In the genomic region with DNA sequence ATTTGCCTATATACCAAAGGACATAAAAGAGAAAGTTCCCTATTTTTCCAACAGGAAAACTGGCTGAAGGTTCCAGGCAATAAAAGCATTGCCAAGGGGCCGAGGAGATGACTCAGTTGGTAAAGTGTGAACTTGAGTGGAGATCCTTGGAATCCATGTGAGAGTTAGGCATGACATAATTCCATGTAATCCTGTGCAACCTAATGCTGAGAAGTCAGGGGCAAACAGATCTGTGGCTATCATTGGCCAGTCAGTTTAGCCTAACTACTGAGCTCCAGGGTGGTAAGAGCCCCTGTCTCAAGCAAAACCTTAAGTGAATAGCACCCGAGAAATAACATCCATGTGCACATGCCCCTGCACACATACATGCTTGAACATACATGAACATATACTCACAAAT, we compare ENCODE assay signal across 15 mouse cellular contexts. TPM values are rescaled to one million over a fixed set of nuclear protein-coding genes. Genes with fewer than 3 reads are reported as not detected.
DNase-seq lines count a peak whose midpoint lies in the region; ATAC-seq and TF ChIP-seq lines count a peak whose summit lies in the region.
"Had no signal": no experiment of that assay in that cellular context is flagged by ENCODE, and none has a peak within 500 bp of the region (broad histone marks: within the 10 kb centered on the region; RNA-seq: fewer than 3 reads in every experiment).

No protein-coding gene starts in this region.

- no peak for ATAC-seq in cerebellum, adult (ENCODE audit: insufficient number of reproducible peaks, low FRiP score, low TSS enrichment)
- ATAC-seq in lung, postnatal 0 days: no peak
- ATAC-seq in hindbrain, embryonic 11.5 days (ENCODE audit: low FRiP score): no peak

- no peak overlapping the region for H3K9ac ChIP-seq in lung, postnatal 0 days (replicated peaks; ENCODE audit: low read depth)
- H3K9ac ChIP-seq in hindbrain, embryonic 11.5 days (ENCODE audit: low read depth, low read length): no peak overlapping the region
- H3K9ac ChIP-seq: limb, embryonic 15.5 days had no signal

- H3K36me3 ChIP-seq in lung, postnatal 0 days (ENCODE audit: insufficient read depth, low read length): no peaks in the 10 kb centered on the region
- H3K36me3 ChIP-seq in hindbrain, embryonic 11.5 days (ENCODE audit: control insufficient read depth, insufficient read depth, low read length): no peaks in the 10 kb centered on the region
- H3K36me3 ChIP-seq: hindbrain, embryonic 10.5 days; limb, embryonic 15.5 days had no signal

- TF ChIP-seq EP300 in lung, postnatal 0 days (IDR thresholded peaks at IDR 0.05): no peak

- peak overlapping the region; percentile 20 for H3K27ac ChIP-seq in lung, postnatal 0 days (ENCODE audit: low read length)
- no peak overlapping the region for H3K27ac ChIP-seq in hindbrain, embryonic 11.5 days (ENCODE audit: low read depth, low read length)
- H3K27ac ChIP-seq: hindbrain, embryonic 10.5 days; hindbrain, postnatal 0 days; limb, embryonic 15.5 days had no signal

- H3K9me3 ChIP-seq in lung, postnatal 0 days (ENCODE audit: low read length): no peaks in the 10 kb centered on the region
- H3K9me3 ChIP-seq in hindbrain, embryonic 11.5 days (ENCODE audit: control insufficient read depth, low read length): no peaks in the 10 kb centered on the region
- H3K9me3 ChIP-seq: hindbrain, embryonic 10.5 days; limb, embryonic 15.5 days had no signal

- peaks cover 23% of the 10 kb centered on the region; the same call in 1 of the 2 replicates for H3K4me1 ChIP-seq in lung, postnatal 0 days (ENCODE audit: insufficient read depth, low read depth, low read length)
- H3K4me1 ChIP-seq in hindbrain, embryonic 11.5 days (replicated peaks; ENCODE audit: control insufficient read depth, insufficient read depth, low read length): no peaks in the 10 kb centered on the region

- no peaks in the 10 kb centered on the region for H3K27me3 ChIP-seq in lung, postnatal 0 days (replicated peaks; ENCODE audit: insufficient read depth, low read length)
- no peaks in the 10 kb centered on the region for H3K27me3 ChIP-seq in hindbrain, embryonic 11.5 days (ENCODE audit: control insufficient read depth, insufficient read depth, low read length)
- H3K27me3 ChIP-seq: limb, embryonic 15.5 days; Patski had no signal

- H3K4me2 ChIP-seq in lung, postnatal 0 days (replicated peaks; ENCODE audit: low read depth, low read length): no peak overlapping the region
- no peak overlapping the region for H3K4me2 ChIP-seq in hindbrain, embryonic 11.5 days (replicated peaks; ENCODE audit: low read depth, low read length)
- H3K4me2 ChIP-seq: heart, embryonic 11.5 days; limb, embryonic 15.5 days; midbrain, embryonic 11.5 days had no signal

- WGBS in lung, postnatal 0 days: 73% methylated on average over 2 of the region's 2 CpGs
- 92% methylated on average over 2 of the region's 2 CpGs for WGBS in hindbrain, embryonic 11.5 days

- no peak for TF ChIP-seq CTCF in lung, postnatal 0 days (IDR thresholded peaks at IDR 0.05)

- DNase-seq in adrenal gland, adult 8-10 months: peak; percentile 30
- DNase-seq in adrenal gland, postnatal 25 days: no peak
- DNase-seq in cerebellum, adult 9-11 months: peak; percentile 31
- no peak for DNase-seq in lung, postnatal 0 days (ENCODE audit: low spot score)
- no peak for DNase-seq in lung, postnatal 10 days
- no peak for DNase-seq in hindbrain, embryonic 11.5 days (ENCODE audit: low spot score)
- DNase-seq: thymus, adult 18-20 months; thymus, postnatal 4 days had no signal

- no peak overlapping the region for H3K4me3 ChIP-seq in lung, postnatal 0 days (ENCODE audit: low read depth, low read length)
- no peak overlapping the region for H3K4me3 ChIP-seq in hindbrain, embryonic 11.5 days (ENCODE audit: low read depth, low read length)
- H3K4me3 ChIP-seq: hindbrain, embryonic 10.5 days; limb, embryonic 15.5 days had no signal

RNA-seq across cellular contexts. Expression of gene Lyst, which starts 17.3 kb away (rescaled TPM):
- total RNA-seq in adrenal gland, adult 8-10 months (2022): 10 to 100 TPM; 30.0 to 50.5 (median 40.1) TPM
- 23.8 and 41.5 TPM in 2 replicates for total RNA-seq in adrenal gland, postnatal 25 days (2021)
- polyA plus RNA-seq in lung, postnatal 0 days (2015; fragmentation: Nextera tagmentation; extraction: Ambion mirVana): 7.1 and 7.8 TPM in 2 replicates
- polyA plus RNA-seq in hindbrain, embryonic 11.5 days (2014; fragmentation: Nextera tagmentation; extraction: Ambion mirVana): 1.9 and 4.7 TPM in 2 replicates

Comparison
In these comparisons a context has a peak if more than half of its experiments do, and no peak if none do; other contexts are left out.
1. DNase-seq: peak in adrenal gland, adult 8-10 months (single experiment) and cerebellum, adult 9-11 months (single experiment); none in adrenal gland, postnatal 25 days (single experiment), lung, postnatal 0 days (single experiment), lung, postnatal 10 days (single experiment) and hindbrain, embryonic 11.5 days (single experiment).